Mouse (Mus musculus) testis, adult 2 months (tissue): Measurements from ENCODE around the gene Gm21312.
"Not testable (repeated sequence)": the region's sequence is repeated elsewhere in the genome, so short reads cannot be mapped to it uniquely, and the experiment has no call there.

Source experiments
- CTCF ChIP-seq: fragments of 200-500 bp; IDR thresholded peaks from 2 replicates; pipeline ENCODE4 v1.5.1; 2012; ENCODE audit warnings: low read depth, mild to moderate bottlenecking, inconsistent platforms, low read length, moderate library complexity; ENCODE audit not compliant: control insufficient read depth, insufficient read depth, insufficient replicate concordance
- POLR2A ChIP-seq: fragments of 200-500 bp; IDR thresholded peaks from 2 replicates; pipeline ENCODE4 v1.6.1; 2012; ENCODE audit warnings: low read depth, mild to moderate bottlenecking, inconsistent platforms, low read length, moderate library complexity; ENCODE audit not compliant: control insufficient read depth

GRCm38 (mm10) chr10:104185233-104185632 lies 8.4 kb downstream of the Gm21312 start, which contains the start of gene Gm20765:
- not testable (repeated sequence) for TF ChIP-seq CTCF, POLR2A
